Mouse (Mus musculus) cerebellum, adult 9-11 months (tissue): ENCODE measurements around the gene Hdac7.
A peak's percentile ranks its signal among the peaks of the same experiment; 100 is the strongest.

Experiments used
- DNase-seq: peaks from one replicate; pipeline ENCODE4 v3.0.0; 2022

The Hdac7 gene

GRCm38 (mm10) chr15:97854059-97854458 is 9.8 kb upstream of the Hdac7 start:
- no peak for DNase-seq

GRCm38 (mm10) chr15:97852291-97852690 is 8.0 kb upstream of the Hdac7 start:
- no peak for DNase-seq

- DNase-seq = no peak
These were observed 6.7 kb upstream of the Hdac7 start for GRCm38 (mm10) chr15:97851011-97851410.

GRCm38 (mm10) chr15:97850441-97850840 is 6.1 kb upstream of the Hdac7 start:
- DNase-seq = no peak

GRCm38 (mm10) chr15:97849116-97849911 is 5.0 kb upstream of the Hdac7 start:
- peak; percentile 85 for DNase-seq

- no peak for DNase-seq
These were observed 3.6 kb upstream of the Hdac7 start for GRCm38 (mm10) chr15:97847866-97848265.

GRCm38 (mm10) chr15:97847285-97847684 is 3.0 kb upstream of the Hdac7 start:
- DNase-seq = no peak

- no peak for DNase-seq
These were observed 2.0 kb upstream of the Hdac7 start for GRCm38 (mm10) chr15:97846121-97846882.

- DNase-seq = no peak
These were observed 1.1 kb downstream of the Hdac7 start for GRCm38 (mm10) chr15:97843247-97843651.

GRCm38 (mm10) chr15:97842058-97842457 is 2.2 kb downstream of the Hdac7 start:
- DNase-seq = no peak

GRCm38 (mm10) chr15:97841383-97841782 is 2.9 kb downstream of the Hdac7 start:
- DNase-seq = no peak

GRCm38 (mm10) chr15:97840781-97841180 is 3.5 kb downstream of the Hdac7 start:
- no peak for DNase-seq

GRCm38 (mm10) chr15:97839991-97840455 is 4.3 kb downstream of the Hdac7 start:
- DNase-seq = no peak

GRCm38 (mm10) chr15:97839473-97839872 is 4.8 kb downstream of the Hdac7 start:
- DNase-seq = no peak

GRCm38 (mm10) chr15:97839012-97839411 is 5.3 kb downstream of the Hdac7 start:
- no peak for DNase-seq

- DNase-seq = no peak
These were observed 5.9 kb downstream of the Hdac7 start for GRCm38 (mm10) chr15:97838395-97838794.

GRCm38 (mm10) chr15:97837491-97838061 is 6.7 kb downstream of the Hdac7 start:
- no peak for DNase-seq

- no peak for DNase-seq
These were observed 7.4 kb downstream of the Hdac7 start for GRCm38 (mm10) chr15:97836894-97837247.

GRCm38 (mm10) chr15:97836153-97836893 is 8.0 kb downstream of the Hdac7 start:
- DNase-seq = no peak

GRCm38 (mm10) chr15:97832764-97833479 is 11.4 kb downstream of the Hdac7 start:
- DNase-seq = no peak

GRCm38 (mm10) chr15:97831987-97832640 is 12.2 kb downstream of the Hdac7 start:
- DNase-seq = peak; percentile 55
